Mouse (Mus musculus) brain, embryonic 14.5 days (tissue): ENCODE measurements around the gene Pdzd2. TPM values are rescaled to one million over a fixed set of nuclear protein-coding genes. Genes with fewer than 3 reads are reported as not detected.
A peak's percentile ranks its signal among the peaks of the same experiment; 100 is the strongest.

ENCODE experiments used
- DNase-seq: peaks from one replicate; pipeline ENCODE4 v3.0.0-alpha.2; 2011; ENCODE audit warnings: low read depth
- CTCF ChIP-seq: fragments of 200-500 bp; IDR thresholded peaks from 2 replicates; pipeline ENCODE4 v1.5.1; 2012; ENCODE audit warnings: inconsistent platforms, mild to moderate bottlenecking, moderate library complexity, borderline replicate concordance; ENCODE audit not compliant: insufficient read depth, insufficient read length; ENCODE audit errors: extremely low read depth
- POLR2A ChIP-seq: fragments of 200-500 bp; IDR thresholded peaks from 2 replicates; pipeline ENCODE4 v1.6.1; 2012; ENCODE audit warnings: mild to moderate bottlenecking, inconsistent platforms, borderline replicate concordance; ENCODE audit not compliant: poor library complexity, insufficient read depth, insufficient read length, severe bottlenecking; ENCODE audit errors: extremely low read depth
- polyA plus RNA-seq: library from polyadenylated mRNA; depleted of rRNA; stranded (reverse); fragments of >200 nt; gene quantifications from 2 replicates; pipeline ENCODE4 v1.2.3, GENCODE M21; 2012

Pdzd2 gene
- polyA plus RNA-seq, 1 experiment, result 7.7 TPM

GRCm38 (mm10) chr15:12355261-12355660, 384.5 kb downstream of the Pdzd2 start:
- no peak for TF ChIP-seq POLR2A
- TF ChIP-seq CTCF, result no peak
- DNase-seq, result no peak

GRCm38 (mm10) chr15:12354281-12354810, 385.4 kb downstream of the Pdzd2 start:
- TF ChIP-seq POLR2A, result no peak
- TF ChIP-seq CTCF, result no peak
- DNase-seq, result no peak

GRCm38 (mm10) chr15:12351470-12351869, 388.3 kb downstream of the Pdzd2 start:
- DNase-seq, result no peak
- TF ChIP-seq CTCF, result no peak
- no peak for TF ChIP-seq POLR2A

GRCm38 (mm10) chr15:12349840-12350239, 389.9 kb downstream of the Pdzd2 start:
- no peak for TF ChIP-seq CTCF
- TF ChIP-seq POLR2A, result no peak
- DNase-seq, result no peak

GRCm38 (mm10) chr15:12348950-12349349, 390.8 kb downstream of the Pdzd2 start:
- TF ChIP-seq CTCF (no peak), POLR2A (no peak)
- no peak for DNase-seq

GRCm38 (mm10) chr15:12346916-12347315, 392.8 kb downstream of the Pdzd2 start:
- TF ChIP-seq CTCF (no peak), POLR2A (no peak)
- no peak for DNase-seq

- no peak for TF ChIP-seq POLR2A
- no peak for TF ChIP-seq CTCF
- peak; percentile 55 for DNase-seq
Measured at GRCm38 (mm10) chr15:12341401-12341758, 398.3 kb downstream of the Pdzd2 start.

- no peak for DNase-seq
- no peak for TF ChIP-seq CTCF
- no peak for TF ChIP-seq POLR2A
Measured at GRCm38 (mm10) chr15:12340536-12341400, 399.0 kb downstream of the Pdzd2 start.

- no peak for TF ChIP-seq CTCF
- TF ChIP-seq POLR2A, result no peak
- DNase-seq, result no peak
Measured at GRCm38 (mm10) chr15:12337779-12338137, 402.0 kb downstream of the Pdzd2 start.

- no peak for DNase-seq
- TF ChIP-seq CTCF (no peak), POLR2A (no peak)
Measured at GRCm38 (mm10) chr15:12337030-12337778, 402.5 kb downstream of the Pdzd2 start.

- TF ChIP-seq POLR2A (no peak), CTCF (no peak)
- DNase-seq, result no peak
Measured at GRCm38 (mm10) chr15:12334381-12334780, 405.3 kb downstream of the Pdzd2 start.
